Mouse (Mus musculus) limb, embryonic 11.5 days (tissue): ENCODE results near the gene Gm17332. TPM values are rescaled to one million over a fixed set of nuclear protein-coding genes. Genes with fewer than 3 reads are reported as not detected.
"Not testable (repeated sequence)": the region's sequence is repeated elsewhere in the genome, so short reads cannot be mapped to it uniquely, and the experiment has no call there.

Source experiments
- ATAC-seq: fragments of 200-750 bp; cut with Nextera tagmentation; 2 replicates; pipeline ENCODE4 v1.8.0; 2017; ENCODE audit warnings: low read depth; ENCODE audit not compliant: insufficient number of reproducible peaks, low FRiP score, low TSS enrichment
- DNase-seq: peaks from one replicate; pipeline ENCODE4 v3.0.0-alpha.2; 2015; ENCODE audit warnings: low spot score
- H3K27ac ChIP-seq: fragments of 300-500 bp; sonication (generic); replicated peaks from 2 replicates; pipeline ENCODE4 v1.5.1; 2014; ENCODE audit warnings: low read depth, mild to moderate bottlenecking, low read length
- H3K27me3 ChIP-seq: fragments of 300-500 bp; sonication (generic); 2 replicates; pipeline ENCODE4 v1.6.1; 2014; ENCODE audit warnings: mild to moderate bottlenecking, low read length, mixed read lengths; ENCODE audit not compliant: control insufficient read depth, insufficient read depth
- H3K36me3 ChIP-seq: fragments of 300-500 bp; sonication (generic); 2 replicates; pipeline ENCODE4 v1.6.1; 2014; ENCODE audit warnings: mild to moderate bottlenecking, low read length, moderate library complexity, mixed read lengths; ENCODE audit not compliant: control insufficient read depth, insufficient read depth
- H3K4me1 ChIP-seq: fragments of 300-500 bp; sonication (generic); 2 replicates; pipeline ENCODE4 v1.6.1; 2014; ENCODE audit warnings: low read length, mixed read lengths; ENCODE audit not compliant: control insufficient read depth, insufficient read depth
- H3K4me2 ChIP-seq: fragments of 300-500 bp; sonication (generic); 2 replicates; pipeline ENCODE4 v1.6.1; 2014; ENCODE audit warnings: low read depth, mild to moderate bottlenecking, moderate library complexity; ENCODE audit not compliant: severe bottlenecking
- H3K4me3 ChIP-seq: fragments of 300-500 bp; sonication (generic); 2 replicates; pipeline ENCODE4 v1.5.1; 2014; ENCODE audit warnings: low read depth, low read length
- H3K9ac ChIP-seq: fragments of 300-500 bp; sonication (generic); 2 replicates; pipeline ENCODE4 v1.6.1; 2014; ENCODE audit warnings: mild to moderate bottlenecking, low read length
- H3K9me3 ChIP-seq: fragments of 300-500 bp; sonication (generic); 2 replicates; pipeline ENCODE4 v1.6.1; 2016; ENCODE audit warnings: low read length; ENCODE audit not compliant: control insufficient read depth
- WGBS: fragments of 180-500 bp; shearing (Covaris S2); extraction: QIAGEN DNeasy Blood & Tissue Kit; methylation state at CpG from one replicate; pipeline ENCODE4 v1.1.7; 2014; 5-methylcytosine and 5-hydroxymethylcytosine counted together
- polyA plus RNA-seq: library from polyadenylated mRNA; unstranded; fragments of >200 nt; fragmentation: Nextera tagmentation; extraction: Ambion mirVana; gene quantifications from 2 replicates; pipeline ENCODE4 v1.2.1, GENCODE M21; 2014

The Gm17332 gene
- polyA plus RNA-seq, 1 experiment from 2014 or later, result not detected

DNA sequence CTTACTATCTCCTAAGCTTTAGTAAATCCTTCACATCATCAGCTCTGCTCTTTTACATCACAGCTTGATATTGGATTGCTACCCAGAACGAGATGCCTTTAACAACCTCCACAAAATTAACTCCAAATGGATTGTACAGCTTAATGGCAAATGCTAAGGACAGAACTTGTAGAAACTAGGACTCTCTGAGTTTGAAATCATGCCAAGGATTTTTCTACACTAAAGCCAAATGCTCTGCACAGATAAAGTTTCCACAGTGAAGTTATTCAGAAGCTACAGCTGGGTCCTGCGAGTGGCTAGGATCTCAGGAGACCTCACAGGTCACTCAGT, 13.5 kb downstream of the Gm17332 start:
- 34% methylated on average over 2 of the region's 2 CpGs for WGBS
- Histone ChIP-seq H3K4me1 (no peaks in the 10 kb centered on the region), H3K27ac (no peak overlapping the region), H3K27me3 (no peaks in the 10 kb centered on the region), H3K4me2 (peak overlapping the region; percentile 43; the same call in 1 of the 2 replicates), H3K36me3 (no peaks in the 10 kb centered on the region), H3K9me3 (no peaks in the 10 kb centered on the region), H3K4me3 (no peak overlapping the region), H3K9ac (no peak overlapping the region)
- ATAC-seq (no peak), DNase-seq (no peak)

DNA sequence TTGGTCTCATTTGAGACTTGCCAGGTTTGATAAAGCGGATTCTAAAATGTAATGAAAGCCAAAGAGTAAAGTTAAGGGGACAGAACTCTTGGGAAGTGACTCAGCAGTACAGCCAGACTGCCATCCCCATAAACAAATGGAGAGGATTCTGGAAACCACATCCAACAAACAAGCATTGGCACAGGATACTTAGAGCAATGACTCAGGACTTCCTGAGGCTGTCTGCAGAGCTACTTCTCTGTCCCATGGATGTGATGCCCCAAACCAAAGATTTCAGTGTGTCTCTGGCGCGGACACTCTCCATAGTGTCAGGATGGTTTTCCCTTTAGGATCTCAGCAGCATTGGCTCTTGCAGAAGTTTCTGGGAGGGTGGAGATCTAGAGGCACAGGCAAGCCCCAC, 25.2 kb downstream of the Gm17332 start:
- WGBS, result 85% methylated on average over 3 of the region's 3 CpGs
- H3K27ac ChIP-seq, result no peak overlapping the region
- no peaks in the 10 kb centered on the region for H3K9me3 ChIP-seq
- H3K4me3 ChIP-seq, result no peak overlapping the region
- no peak overlapping the region for H3K9ac ChIP-seq
- H3K27me3 ChIP-seq, result no peaks in the 10 kb centered on the region
- DNase-seq, result no peak
- no peaks in the 10 kb centered on the region for H3K4me1 ChIP-seq
- no peaks in the 10 kb centered on the region for H3K36me3 ChIP-seq
- no peak for ATAC-seq
- H3K4me2 ChIP-seq, result no peak overlapping the region

DNA sequence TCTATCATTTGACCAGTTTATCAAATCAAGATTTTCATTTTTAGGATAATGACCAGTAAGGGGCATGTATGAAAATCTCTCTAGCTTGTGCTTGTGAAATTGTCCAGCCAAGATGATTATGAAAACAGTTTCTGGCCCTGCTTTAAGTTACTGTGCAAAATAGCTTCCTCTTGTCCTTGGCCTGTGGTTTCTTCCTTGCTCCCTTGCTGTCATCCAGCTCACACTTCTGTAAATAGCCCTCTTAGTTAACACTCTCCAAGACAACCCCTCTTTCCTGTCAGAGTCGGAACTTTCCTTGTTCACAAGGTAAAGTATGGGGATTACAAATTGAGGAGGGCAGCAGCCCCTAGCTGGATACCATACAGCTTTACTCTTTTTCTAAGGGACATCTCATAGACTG, 43.9 kb downstream of the Gm17332 start:
- H3K4me1 ChIP-seq, H3K27me3 ChIP-seq, ATAC-seq, H3K27ac ChIP-seq, H3K4me3 ChIP-seq, H3K4me2 ChIP-seq, H3K9ac ChIP-seq, DNase-seq, H3K9me3 ChIP-seq, H3K36me3 ChIP-seq: not testable (repeated sequence)
- WGBS, result 61% methylated on average over 1 of the region's 1 CpGs

- not testable (repeated sequence) for H3K27ac ChIP-seq, DNase-seq, H3K36me3 ChIP-seq, ATAC-seq, H3K9ac ChIP-seq, H3K4me3 ChIP-seq, H3K27me3 ChIP-seq, H3K4me1 ChIP-seq, H3K9me3 ChIP-seq, H3K4me2 ChIP-seq
- 93% methylated on average over 1 of the region's 1 CpGs for WGBS
These were observed 47.4 kb downstream of the Gm17332 start for GRCm38 (mm10) chr11:31134824-31135223.

GRCm38 (mm10) chr11:31133726-31134125, 48.5 kb downstream of the Gm17332 start:
- H3K4me3 ChIP-seq, result not testable (repeated sequence)

More at GRCm38 (mm10) chr11:31133726-31134125, 48.5 kb downstream of the Gm17332 start:
- H3K4me2 ChIP-seq, H3K27me3 ChIP-seq, H3K27ac ChIP-seq, H3K9ac ChIP-seq, DNase-seq, H3K36me3 ChIP-seq, H3K4me1 ChIP-seq, ATAC-seq, H3K9me3 ChIP-seq: not testable (repeated sequence)
- 67% methylated on average over 4 of the region's 4 CpGs for WGBS

Other genes with a start within 250 kb of the Gm17332 start
- gene Erlec1, start 228.1 kb downstream of the Gm17332 start, polyA plus RNA-seq, result 9.6 and 10.6 TPM in 2 replicates
- 9.1 and 10.8 TPM in 2 replicates for gene Chac2, start 196.1 kb downstream of the Gm17332 start, polyA plus RNA-seq
- 0.47 and 0.85 TPM in 2 replicates for gene Stc2, start 187.6 kb upstream of the Gm17332 start, polyA plus RNA-seq